In genomic region chr9:109685299-109685698, GRCm38 (mm10) we compare ENCODE assay signal across 10 mouse cellular contexts. TPM values are rescaled to one million over a fixed set of nuclear protein-coding genes. Genes with fewer than 3 reads are reported as not detected.
DNase-seq lines count a peak whose midpoint lies in the region; ATAC-seq and TF ChIP-seq lines count a peak whose summit lies in the region.
"Had no signal": no experiment of that assay in that cellular context is flagged by ENCODE, and none has a peak within 500 bp of the region (broad histone marks: within the 10 kb centered on the region; RNA-seq: fewer than 3 reads in every experiment).

No protein-coding gene starts in this region.

- peak; percentile 40 for TF ChIP-seq CTCF in forebrain, postnatal 0 days (IDR thresholded peaks at IDR 0.05; ENCODE audit: low read depth)
- no peak for TF ChIP-seq CTCF in thymus, adult 2 months (IDR thresholded peaks at IDR 0.05; ENCODE audit: borderline replicate concordance, control insufficient read depth, extremely low read depth, insufficient read depth, low read length, poor library complexity)
- peak; percentile 71 for TF ChIP-seq CTCF in lung, adult 2 months (IDR thresholded peaks at IDR 0.05; ENCODE audit: insufficient read depth, low read length)

- no peak overlapping the region for H3K4me2 ChIP-seq in forebrain, postnatal 0 days (ENCODE audit: low read depth)
- H3K4me2 ChIP-seq in forebrain, embryonic 13.5 days, result no peak overlapping the region
- H3K4me2 ChIP-seq in kidney, embryonic 14.5 days (replicated peaks; ENCODE audit: low read depth, low read length), result no peak overlapping the region

- 0% methylated on average over 1 of the region's 1 CpGs for WGBS in forebrain, postnatal 0 days
- 11% methylated on average over 1 of the region's 1 CpGs for WGBS in forebrain, embryonic 13.5 days
- WGBS in thymus, adult 2 months, result 0% methylated on average over 1 of the region's 1 CpGs
- WGBS in kidney, embryonic 14.5 days, result 9% methylated on average over 1 of the region's 1 CpGs
- 0% methylated on average over 1 of the region's 1 CpGs for WGBS in lung, adult 2 months

- H3K4me3 ChIP-seq in forebrain, postnatal 0 days (ENCODE audit: low read depth, low read length), result no peak overlapping the region
- no peak overlapping the region for H3K4me3 ChIP-seq in forebrain, embryonic 13.5 days
- no peak overlapping the region for H3K4me3 ChIP-seq in thymus, adult 2 months (ENCODE audit: control insufficient read depth, insufficient read depth, low read length)
- no peak overlapping the region for H3K4me3 ChIP-seq in kidney, embryonic 14.5 days (ENCODE audit: low read length)
- H3K4me3 ChIP-seq in lung, adult 2 months (replicated peaks; ENCODE audit: extremely low read depth, low read depth, low read length), result no peak overlapping the region
- H3K4me3 ChIP-seq: myocyte had no signal

- H3K4me1 ChIP-seq in forebrain, postnatal 0 days (ENCODE audit: insufficient read depth), result no peaks in the 10 kb centered on the region
- no peaks in the 10 kb centered on the region for H3K4me1 ChIP-seq in forebrain, embryonic 13.5 days
- no peaks in the 10 kb centered on the region for H3K4me1 ChIP-seq in thymus, adult 2 months (replicated peaks; ENCODE audit: control insufficient read depth, insufficient read depth, low read length)
- no peaks in the 10 kb centered on the region for H3K4me1 ChIP-seq in kidney, embryonic 14.5 days (ENCODE audit: control insufficient read depth, insufficient read depth, low read length)
- no peaks in the 10 kb centered on the region for H3K4me1 ChIP-seq in lung, adult 2 months (ENCODE audit: control insufficient read depth, insufficient read depth, low read length)

- no peak for DNase-seq in forebrain, postnatal 0 days
- peak; percentile 25 for DNase-seq in thymus, adult 2 months
- no peak for DNase-seq in thymus, adult 18-20 months
- peak; percentile 30 to 43 for DNase-seq in cerebellum, postnatal 36 days
- peak; percentile 28 for DNase-seq in lung, adult 2 months
- peak; percentile 28 for DNase-seq in thymus, postnatal 25 days

- no peak overlapping the region for H3K9ac ChIP-seq in forebrain, postnatal 0 days
- no peak overlapping the region for H3K9ac ChIP-seq in forebrain, embryonic 13.5 days
- H3K9ac ChIP-seq in kidney, embryonic 14.5 days (ENCODE audit: low read depth, low read length), result no peak overlapping the region

- TF ChIP-seq POLR2A in thymus, adult 2 months (IDR thresholded peaks at IDR 0.05; ENCODE audit: control insufficient read depth, extremely low read depth, insufficient read depth, low read length, poor library complexity), result no peak
- TF ChIP-seq POLR2A in lung, adult 2 months (IDR thresholded peaks at IDR 0.05; ENCODE audit: borderline replicate concordance, extremely low read depth, low read depth, low read length), result no peak

- no peak for ATAC-seq in forebrain, postnatal 0 days
- no peak for ATAC-seq in forebrain, embryonic 13.5 days
- ATAC-seq in kidney, embryonic 14.5 days (ENCODE audit: low FRiP score, low TSS enrichment), result peak; percentile 66; the same call in 1 of the 2 replicates

- no peak overlapping the region for H3K27ac ChIP-seq in forebrain, postnatal 0 days (ENCODE audit: low read depth, low read length)
- no peak overlapping the region for H3K27ac ChIP-seq in forebrain, embryonic 13.5 days
- H3K27ac ChIP-seq in thymus, adult 2 months (ENCODE audit: control insufficient read depth, insufficient read depth, low read length), result no peak overlapping the region
- no peak overlapping the region for H3K27ac ChIP-seq in kidney, embryonic 14.5 days (ENCODE audit: low read depth, low read length)

- H3K27me3 ChIP-seq in forebrain, postnatal 0 days (ENCODE audit: insufficient read depth, low read length), result no peaks in the 10 kb centered on the region
- no peaks in the 10 kb centered on the region for H3K27me3 ChIP-seq in forebrain, embryonic 13.5 days
- H3K27me3 ChIP-seq in thymus, adult 2 months (ENCODE audit: control insufficient read depth, insufficient read depth, low read length), result no peaks in the 10 kb centered on the region
- no peaks in the 10 kb centered on the region for H3K27me3 ChIP-seq in kidney, embryonic 14.5 days (ENCODE audit: control insufficient read depth, insufficient read depth, low read length)

- H3K36me3 ChIP-seq in forebrain, postnatal 0 days (ENCODE audit: insufficient read depth), result no peaks in the 10 kb centered on the region
- H3K36me3 ChIP-seq in forebrain, embryonic 13.5 days (ENCODE audit: poor library complexity, severe bottlenecking), result no peaks in the 10 kb centered on the region
- no peaks in the 10 kb centered on the region for H3K36me3 ChIP-seq in thymus, adult 2 months (ENCODE audit: control insufficient read depth, insufficient read depth, low read length)
- no peaks in the 10 kb centered on the region for H3K36me3 ChIP-seq in kidney, embryonic 14.5 days (ENCODE audit: control insufficient read depth, insufficient read depth, low read length)

- no peaks in the 10 kb centered on the region for H3K9me3 ChIP-seq in forebrain, postnatal 0 days (ENCODE audit: low read length)
- H3K9me3 ChIP-seq in forebrain, embryonic 13.5 days (replicated peaks), result no peaks in the 10 kb centered on the region
- no peaks in the 10 kb centered on the region for H3K9me3 ChIP-seq in kidney, embryonic 14.5 days (ENCODE audit: control insufficient read depth, low read length)

RNA-seq across cellular contexts. Expression of gene Fbxw18, which starts 17.2 kb away (rescaled TPM):
- total RNA-seq in forebrain, postnatal 0 days (2014; rRNA removed), result not detected in 2 replicates
- not detected in 2 replicates for polyA plus RNA-seq in forebrain, postnatal 0 days (2015; fragmentation: Nextera tagmentation; extraction: Ambion mirVana)
- not detected in 2 replicates for polyA plus RNA-seq in forebrain, embryonic 13.5 days (2015; fragmentation: Nextera tagmentation; extraction: Ambion mirVana)
- not detected in 2 replicates for polyA plus RNA-seq in thymus, adult 2 months (2012; rRNA removed)
- 0.17 TPM in 1 of 2 replicates, not detected in the other for polyA plus RNA-seq in kidney, embryonic 14.5 days (2014; fragmentation: Nextera tagmentation; extraction: Ambion mirVana)
- polyA plus RNA-seq in lung, adult 2 months (2012; rRNA removed), result not detected in 2 replicates
- polyA plus RNA-seq: heart, embryonic 16.5 days; myocyte had no signal

RNA-seq across cellular contexts. Expression of gene Fbxw25, which starts 20.8 kb away (rescaled TPM):
- total RNA-seq in forebrain, postnatal 0 days (2014; rRNA removed), result not detected in 2 replicates
- polyA plus RNA-seq in forebrain, postnatal 0 days (2015; fragmentation: Nextera tagmentation; extraction: Ambion mirVana), result not detected in 2 replicates
- not detected in 2 replicates for polyA plus RNA-seq in forebrain, embryonic 13.5 days (2015; fragmentation: Nextera tagmentation; extraction: Ambion mirVana)
- polyA plus RNA-seq in thymus, adult 2 months (2012; rRNA removed), result not detected in 2 replicates
- 0.19 TPM in 1 of 2 replicates, not detected in the other for polyA plus RNA-seq in kidney, embryonic 14.5 days (2014; fragmentation: Nextera tagmentation; extraction: Ambion mirVana)
- not detected in 2 replicates for polyA plus RNA-seq in lung, adult 2 months (2012; rRNA removed)
- polyA plus RNA-seq: heart, embryonic 16.5 days; myocyte had no signal

RNA-seq across cellular contexts. Expression of gene Fbxw24, which starts 59.4 kb away (rescaled TPM):
- 0.19 TPM in 1 of 2 replicates, not detected in the other for total RNA-seq in forebrain, postnatal 0 days (2014; rRNA removed)
- not detected in 2 replicates for polyA plus RNA-seq in forebrain, postnatal 0 days (2015; fragmentation: Nextera tagmentation; extraction: Ambion mirVana)
- not detected in 2 replicates for polyA plus RNA-seq in forebrain, embryonic 13.5 days (2015; fragmentation: Nextera tagmentation; extraction: Ambion mirVana)
- 0.08 TPM in 1 of 2 replicates, not detected in the other for polyA plus RNA-seq in thymus, adult 2 months (2012; rRNA removed)
- 0.32 TPM in 1 of 2 replicates, not detected in the other for polyA plus RNA-seq in kidney, embryonic 14.5 days (2014; fragmentation: Nextera tagmentation; extraction: Ambion mirVana)
- not detected in 2 replicates for polyA plus RNA-seq in lung, adult 2 months (2012; rRNA removed)
- polyA plus RNA-seq: heart, embryonic 16.5 days; myocyte had no signal

Comparison
In these comparisons a context has a peak if more than half of its experiments do, and no peak if none do; other contexts are left out.
1. DNase-seq: peak in thymus, adult 2 months (single experiment), cerebellum, postnatal 36 days (2 of 2), lung, adult 2 months (single experiment) and thymus, postnatal 25 days (single experiment); none in forebrain, postnatal 0 days (single experiment) and thymus, adult 18-20 months (0 of 2).